Mouse (Mus musculus) forebrain, embryonic 10.5 days (tissue): ENCODE results near the gene Vmn1r210. TPM values are rescaled to one million over a fixed set of nuclear protein-coding genes. Genes with fewer than 3 reads are reported as not detected.

Source experiments
- polyA plus RNA-seq: library from polyadenylated mRNA; unstranded; fragments of >200 nt; fragmentation: Nextera tagmentation; extraction: Ambion mirVana; gene quantifications from 2 replicates; pipeline ENCODE4 v1.2.1, GENCODE M21; 2016

The Vmn1r210 gene
- polyA plus RNA-seq, 1 experiment from 2014 or later: not detected

Other genes starting within 250 kb of the Vmn1r210 start
- not detected in 2 replicates for gene Vmn1r205, start 238.3 kb downstream of the Vmn1r210 start, polyA plus RNA-seq
- not detected in 2 replicates for gene Vmn1r206, start 207.1 kb downstream of the Vmn1r210 start, polyA plus RNA-seq
- not detected in 2 replicates for gene Vmn1r207-ps, start 101.7 kb downstream of the Vmn1r210 start, polyA plus RNA-seq
- gene Vmn1r208, start 53.9 kb downstream of the Vmn1r210 start, polyA plus RNA-seq: not detected in 2 replicates
- not detected in 2 replicates for gene Vmn1r209, start 21.7 kb downstream of the Vmn1r210 start, polyA plus RNA-seq
- gene Vmn1r211, start 26.2 kb upstream of the Vmn1r210 start, polyA plus RNA-seq: not detected in 2 replicates
- gene Vmn1r212, start 52.9 kb upstream of the Vmn1r210 start, polyA plus RNA-seq: not detected in 2 replicates
- not detected in 2 replicates for gene Vmn1r213, start 176.3 kb upstream of the Vmn1r210 start, polyA plus RNA-seq
- gene Vmn1r214, start 199.1 kb upstream of the Vmn1r210 start, polyA plus RNA-seq: not detected in 2 replicates
- not detected in 2 replicates for gene Vmn1r215, start 236.7 kb upstream of the Vmn1r210 start, polyA plus RNA-seq